Mouse (Mus musculus) lung, adult 2 months (tissue): ENCODE measurements at regions not wholly inside any gene's neighbourhood (a gene's known extent, or its start where the extent isn't known, plus 50 kb on each side); places are given as distances from the start of the nearest gene placed in this dataset.

ENCODE experiments used
- CTCF ChIP-seq: fragments of 200-500 bp; IDR thresholded peaks from 2 replicates; pipeline ENCODE4 v1.5.1; 2011; ENCODE audit warnings: mild to moderate bottlenecking, low read length, control low read depth; ENCODE audit not compliant: insufficient read depth
- POLR2A ChIP-seq: fragments of 200-500 bp; IDR thresholded peaks from 2 replicates; pipeline ENCODE4 v1.6.1; 2011; ENCODE audit warnings: low read depth, mild to moderate bottlenecking, control low read depth, low read length, borderline replicate concordance; ENCODE audit errors: extremely low read depth

GRCm38 (mm10) chr2:48317821-48318220 is 496.1 kb upstream of the Acvr2a start:
- TF ChIP-seq CTCF (no peak), POLR2A (no peak)
